Mouse (Mus musculus): ENCODE data around the gene Spint2.
A peak's percentile ranks its signal among the peaks of the same experiment; 100 is the strongest.

The Spint2 gene

DNA sequence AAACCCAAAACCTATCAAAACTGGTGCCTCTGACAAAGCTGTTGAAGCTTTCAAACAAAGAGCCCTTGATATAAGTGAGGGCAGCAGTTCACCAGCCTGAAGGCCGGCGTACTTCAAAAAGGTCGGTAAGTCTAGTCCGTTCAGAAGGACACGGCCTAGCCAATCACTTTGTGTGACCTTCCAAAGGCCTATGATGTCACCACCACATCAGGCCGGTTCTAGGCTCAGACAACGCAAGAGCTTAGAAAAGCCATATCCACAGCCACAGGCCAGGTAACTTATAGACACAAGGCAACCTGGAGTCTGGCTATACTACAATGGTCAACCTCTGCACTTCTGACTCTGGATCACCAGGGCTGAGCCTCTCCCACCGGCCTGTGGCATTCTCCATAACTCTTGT, 1.8 kb downstream of the Spint2 start:
- DNase-seq (ENCODE audit: low spot score): no peak

DNA sequence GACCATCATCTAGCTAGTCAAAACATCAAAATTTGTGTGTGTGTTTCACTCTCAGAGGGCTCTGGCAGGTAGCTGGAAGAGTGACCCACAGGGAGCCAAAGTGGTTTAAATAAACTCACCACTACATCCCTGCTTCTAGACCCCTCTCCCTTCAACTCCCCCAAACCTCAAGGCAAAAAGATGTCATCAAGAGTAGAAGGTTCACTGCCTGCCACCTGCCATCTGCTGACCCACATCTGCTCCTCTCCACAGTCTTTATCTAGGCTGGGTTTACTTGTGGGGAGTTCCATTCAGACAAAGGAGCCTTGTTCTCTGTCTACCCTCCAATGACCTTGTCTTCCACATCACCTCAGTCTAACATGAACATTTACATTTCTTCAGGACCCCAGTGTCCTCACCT, 2.5 kb downstream of the Spint2 start:
- DNase-seq (ENCODE audit: low spot score): no peak

DNA sequence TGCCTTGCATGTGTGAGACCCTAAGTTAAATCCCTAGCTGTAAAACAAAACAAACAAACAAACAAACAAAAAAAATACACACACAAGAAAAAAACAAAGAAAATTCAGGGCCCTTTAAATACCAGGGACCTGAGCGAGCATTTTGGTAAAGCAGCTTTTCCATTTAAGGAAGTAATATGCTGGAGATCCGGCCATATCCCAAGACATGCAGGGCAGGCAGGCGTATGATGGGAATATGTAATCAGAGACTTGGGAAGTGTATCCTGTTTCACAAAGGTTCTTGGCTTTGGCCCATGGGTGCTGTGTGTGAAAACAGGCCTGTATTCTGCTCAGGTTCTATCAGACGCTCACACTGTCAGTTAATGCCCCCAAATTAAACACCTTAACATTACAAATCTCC, 4.2 kb downstream of the Spint2 start:
- DNase-seq (ENCODE audit: low spot score): no peak

DNA sequence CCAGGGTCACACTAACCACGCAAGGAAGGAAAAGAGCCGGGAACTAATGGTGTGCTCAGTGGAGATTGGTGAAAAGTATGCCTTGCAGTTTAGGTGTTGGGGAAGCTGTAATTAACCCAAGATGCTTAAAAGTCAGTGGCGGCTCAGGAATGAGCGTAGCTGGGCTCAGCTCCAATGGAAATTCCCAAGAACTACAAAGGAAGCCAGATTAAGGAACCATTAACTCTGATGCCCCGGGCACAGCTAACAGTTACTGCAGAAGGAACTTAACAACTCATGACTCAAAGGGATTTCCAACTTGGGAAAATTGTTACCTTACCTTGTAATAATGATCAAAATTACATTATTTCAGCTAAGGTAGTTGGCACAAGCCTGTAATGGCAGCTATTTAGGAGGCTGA, 5.0 kb downstream of the Spint2 start:
- no peak for DNase-seq (ENCODE audit: low spot score)

DNA sequence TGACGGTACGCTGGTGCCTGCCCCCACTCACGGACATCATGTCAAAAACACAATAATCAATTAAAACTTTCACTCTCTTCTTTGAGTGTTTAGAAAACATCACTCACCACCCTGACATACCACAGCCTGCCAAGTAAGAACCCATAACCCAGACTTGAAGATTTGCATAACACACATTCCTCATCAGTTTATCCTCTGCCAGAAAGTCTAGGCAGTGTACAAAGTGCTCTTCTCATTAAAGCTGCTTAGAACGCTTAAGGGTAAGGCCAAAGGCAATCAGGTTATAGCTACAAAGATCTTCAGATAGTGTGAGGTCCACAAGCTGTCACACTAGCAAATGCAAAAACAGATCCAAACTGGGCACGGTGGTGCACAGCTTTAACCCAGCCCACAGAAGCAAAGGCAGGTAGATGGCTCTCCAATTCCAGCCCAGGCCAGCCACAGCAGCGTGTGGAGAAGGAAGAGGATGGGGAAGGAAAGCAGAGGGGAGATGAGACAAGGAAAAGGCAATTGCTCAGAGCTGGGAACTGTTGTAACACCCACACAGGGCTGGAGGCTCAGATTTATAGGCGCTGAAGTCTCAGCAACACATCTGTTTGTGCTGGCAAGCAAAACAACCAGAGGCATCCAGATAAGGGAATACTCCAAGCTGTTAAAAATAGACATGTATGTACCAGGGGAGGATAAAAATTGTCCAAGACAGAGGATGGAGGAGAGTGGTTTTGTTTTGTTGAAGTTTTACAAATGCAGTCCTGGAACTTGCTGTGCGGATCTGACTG, 9.8 kb downstream of the Spint2 start:
- DNase-seq (ENCODE audit: low spot score): no peak

DNA sequence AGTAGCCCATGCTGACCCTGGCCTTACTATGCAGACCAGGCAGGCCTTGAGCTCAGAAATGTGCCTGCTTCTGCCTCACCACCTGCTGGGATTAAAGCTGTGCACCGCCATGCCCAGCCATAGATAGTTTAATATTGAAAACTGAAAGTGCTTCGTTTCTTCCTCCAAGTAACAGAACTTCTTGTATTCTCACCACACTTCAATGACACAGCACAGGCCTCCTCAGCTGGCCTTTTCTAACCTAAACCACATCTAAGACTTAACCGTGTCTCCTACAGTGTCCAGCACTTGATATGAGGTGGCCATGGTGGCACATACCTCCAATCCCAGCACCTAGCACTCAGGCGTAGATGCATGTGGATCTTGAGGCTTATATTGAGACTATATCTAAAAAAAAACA, 11.3 kb downstream of the Spint2 start:
- DNase-seq (ENCODE audit: low spot score): no peak

DNA sequence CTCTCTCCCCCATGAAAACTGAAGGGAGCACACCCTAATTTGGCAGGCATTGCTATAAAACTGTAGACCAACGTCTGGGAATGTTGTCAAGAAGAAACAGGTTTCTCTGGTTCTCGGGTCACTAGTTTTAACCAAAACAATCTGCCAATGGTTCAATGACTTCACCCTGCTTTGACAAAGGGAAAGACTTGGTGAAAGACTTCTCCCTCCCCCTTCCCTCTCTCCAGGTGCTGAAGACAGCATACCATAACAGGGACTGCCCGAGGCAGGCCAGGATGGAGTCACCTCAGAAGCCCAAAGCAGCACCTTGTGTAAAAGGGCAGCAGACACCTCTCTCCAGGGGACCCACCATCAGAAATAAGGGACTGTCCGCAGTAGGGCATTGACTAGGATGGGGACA, 14.8 kb downstream of the Spint2 start:
- no peak for DNase-seq (ENCODE audit: low spot score)

DNA sequence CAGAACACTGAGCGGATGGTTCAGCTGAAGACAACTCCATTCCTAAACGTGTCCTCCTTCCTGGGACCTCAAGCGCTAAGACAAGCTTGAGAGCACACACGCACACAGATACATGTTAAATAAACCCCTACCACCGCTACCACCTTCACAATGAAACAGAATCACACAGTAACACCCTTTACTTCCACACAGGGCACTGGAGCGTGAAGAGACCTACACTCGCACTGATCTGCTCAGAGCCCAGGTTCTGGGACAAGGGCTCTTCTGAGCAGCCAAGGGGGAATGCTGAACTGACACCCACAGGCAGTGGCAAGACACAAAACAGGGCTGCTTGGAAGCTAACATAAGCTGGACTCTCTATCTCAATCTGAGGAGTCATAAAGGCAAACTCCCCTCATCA, 16.1 kb downstream of the Spint2 start:
- DNase-seq (ENCODE audit: low spot score): no peak

DNA sequence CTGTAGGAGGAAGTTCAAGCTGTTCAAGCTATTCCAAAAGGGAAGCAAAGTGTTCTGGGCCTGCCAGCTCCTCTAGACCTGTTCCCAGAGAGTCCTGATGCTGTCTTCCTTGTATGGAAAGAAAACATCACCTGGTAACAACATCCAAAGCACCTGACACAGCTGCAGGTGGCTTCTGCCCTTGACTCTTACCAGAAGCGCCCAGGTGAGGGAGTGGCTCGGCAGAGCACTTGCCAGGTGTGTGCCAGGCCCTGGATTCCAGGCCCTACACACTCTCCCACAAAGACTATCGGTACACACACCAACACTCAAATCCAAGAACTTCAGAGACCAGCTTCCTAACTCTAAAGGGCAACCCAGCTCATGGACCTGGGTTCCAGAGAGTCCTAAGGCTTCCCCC, 17.9 kb downstream of the Spint2 start:
- no peak for DNase-seq (ENCODE audit: low spot score)

DNA sequence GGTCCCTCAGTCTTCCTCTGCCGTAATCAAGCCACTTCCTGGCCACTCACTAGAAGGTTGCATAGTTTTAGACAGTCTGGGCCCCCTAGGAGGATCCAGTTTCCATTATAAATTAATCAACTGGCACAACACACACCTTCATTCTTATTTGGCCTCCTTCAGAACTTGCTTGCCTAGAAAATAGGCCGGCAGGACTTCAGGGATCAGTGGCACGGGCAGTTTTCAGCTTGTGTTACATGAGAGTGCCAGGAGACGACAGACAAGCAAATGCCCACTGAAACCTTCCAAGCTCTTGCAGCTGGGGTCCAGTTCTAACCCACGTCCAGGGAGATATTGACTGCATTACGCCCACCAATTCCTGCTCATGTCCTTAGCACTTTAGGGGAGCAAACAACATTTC, 19.6 kb downstream of the Spint2 start:
- DNase-seq (ENCODE audit: low spot score): no peak

DNA sequence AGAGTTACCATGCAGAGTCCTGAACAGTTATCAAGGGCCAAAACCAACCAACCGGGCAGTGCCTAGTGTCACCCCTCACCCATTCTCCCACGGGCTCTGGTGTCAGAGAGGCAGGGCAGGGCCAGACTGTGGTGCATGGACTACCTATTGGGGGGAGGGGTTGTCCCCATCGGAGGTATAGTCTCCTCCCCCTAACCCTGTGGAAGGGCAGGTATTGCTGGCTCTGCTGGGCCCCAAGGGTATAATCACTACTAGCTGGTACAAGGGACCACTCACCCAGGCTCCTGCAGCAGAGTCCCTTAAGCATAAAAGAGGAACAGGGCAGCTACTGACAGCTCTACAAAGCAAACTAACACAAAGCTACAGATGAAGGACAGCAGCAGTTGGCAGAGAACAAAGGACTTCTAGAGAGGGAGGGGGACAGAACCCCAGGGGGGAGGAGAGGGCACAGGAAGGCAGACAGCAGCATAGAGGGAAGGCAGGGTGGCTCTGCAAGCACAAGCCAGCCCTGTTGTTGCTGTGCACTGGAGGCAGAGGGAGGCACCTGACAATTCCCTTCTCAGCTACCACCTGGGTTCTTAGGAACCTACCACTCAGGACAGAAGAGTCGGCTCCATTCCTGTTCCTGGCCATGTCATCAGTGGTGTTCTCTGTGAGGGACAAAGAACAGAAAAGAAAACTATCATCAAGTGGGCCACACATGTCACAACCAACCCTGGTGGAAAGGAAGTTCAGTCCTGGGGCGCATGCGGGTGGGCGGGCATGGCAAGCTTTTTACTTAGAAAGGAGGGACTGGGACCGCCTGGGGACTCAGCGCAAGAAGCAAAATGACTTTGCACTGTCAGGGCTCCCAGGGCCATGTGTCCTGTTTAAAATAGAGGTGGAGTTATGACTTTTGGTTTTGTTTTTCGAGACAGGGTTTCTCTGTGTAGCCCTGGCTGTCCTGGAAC, 21.7 kb downstream of the Spint2 start:
- no peak for DNase-seq (ENCODE audit: low spot score)

DNA sequence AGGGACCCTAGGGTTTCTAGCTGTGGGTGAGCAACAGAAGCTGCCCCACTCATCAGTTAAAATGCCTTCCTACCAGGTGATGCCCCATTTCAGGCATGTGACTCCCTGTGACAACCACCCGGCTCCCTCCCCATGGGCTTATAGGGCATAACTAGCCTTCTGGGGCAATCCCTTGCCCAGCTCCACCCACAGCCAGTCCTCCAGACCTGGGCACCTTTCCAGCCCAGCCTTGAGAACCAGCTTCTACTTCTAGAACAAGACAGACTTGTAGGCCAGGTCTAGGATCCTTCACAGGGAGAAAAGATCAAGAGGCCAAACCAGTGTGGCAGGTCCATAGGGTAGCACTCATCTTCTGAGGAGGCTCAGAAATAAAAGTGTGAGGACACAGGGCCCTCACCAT, 24.3 kb downstream of the Spint2 start:
- no peak for DNase-seq (ENCODE audit: low spot score)

DNA sequence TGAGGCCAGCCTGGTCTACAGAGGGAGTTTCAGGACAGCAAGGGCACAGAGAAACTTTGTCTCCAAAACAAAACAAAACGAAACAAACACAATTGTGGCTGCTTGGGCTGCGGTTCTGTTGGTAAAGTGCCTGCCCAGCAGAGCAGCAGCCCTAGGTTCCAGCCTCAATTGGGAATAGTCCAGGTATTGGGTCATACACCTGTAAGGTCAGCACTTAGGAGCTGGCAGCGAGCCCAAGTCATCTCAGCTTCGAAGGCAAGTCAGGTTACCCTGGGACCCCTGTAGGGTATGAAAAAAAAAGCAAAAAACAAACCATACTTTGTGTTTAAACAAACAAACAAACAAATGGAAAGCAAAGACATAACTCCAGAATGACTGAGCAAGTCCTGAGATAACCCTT, 25.8 kb downstream of the Spint2 start:
- DNase-seq (ENCODE audit: low spot score): no peak

DNA sequence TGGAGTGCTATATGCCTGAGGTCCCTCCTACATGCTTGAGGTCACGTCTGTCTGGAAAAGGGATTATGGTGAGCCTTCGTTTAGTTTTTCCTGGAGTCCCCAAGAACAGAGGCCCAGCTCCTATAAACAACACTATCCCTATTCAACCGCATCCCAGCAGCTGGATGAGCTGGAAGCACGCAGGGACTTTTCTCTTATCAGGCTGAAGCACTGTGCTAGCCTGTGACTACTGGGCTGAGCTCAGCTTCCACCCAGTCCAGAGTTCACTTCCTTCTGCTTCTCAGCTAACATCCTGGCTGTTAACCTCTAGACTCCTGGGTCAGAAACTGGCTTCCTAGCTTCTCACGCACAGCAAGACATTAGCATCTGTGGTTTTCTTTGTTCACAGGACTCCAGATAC, 27.9 kb downstream of the Spint2 start:
- no peak for DNase-seq (ENCODE audit: low spot score)

DNA sequence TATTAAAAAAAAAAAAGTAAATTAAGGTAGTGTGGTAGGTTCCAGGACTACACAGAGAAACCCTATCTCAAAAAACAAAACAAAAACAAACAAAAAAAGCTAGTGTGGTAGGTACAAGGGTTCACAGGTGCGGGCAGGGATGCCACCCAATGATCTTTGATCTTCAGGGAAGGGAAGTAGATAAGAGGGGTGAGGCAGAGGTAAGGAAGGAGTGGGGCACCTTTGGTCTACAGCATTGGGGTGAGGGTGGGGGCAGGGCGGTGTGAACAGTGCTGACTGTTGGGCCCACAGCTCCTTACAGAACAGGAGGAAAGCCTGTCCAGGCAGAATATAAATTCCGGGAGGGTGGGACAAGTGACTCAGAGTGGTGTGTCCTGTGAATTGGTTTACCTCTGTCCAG, 30.5 kb downstream of the Spint2 start:
- DNase-seq (ENCODE audit: low spot score): no peak

DNA sequence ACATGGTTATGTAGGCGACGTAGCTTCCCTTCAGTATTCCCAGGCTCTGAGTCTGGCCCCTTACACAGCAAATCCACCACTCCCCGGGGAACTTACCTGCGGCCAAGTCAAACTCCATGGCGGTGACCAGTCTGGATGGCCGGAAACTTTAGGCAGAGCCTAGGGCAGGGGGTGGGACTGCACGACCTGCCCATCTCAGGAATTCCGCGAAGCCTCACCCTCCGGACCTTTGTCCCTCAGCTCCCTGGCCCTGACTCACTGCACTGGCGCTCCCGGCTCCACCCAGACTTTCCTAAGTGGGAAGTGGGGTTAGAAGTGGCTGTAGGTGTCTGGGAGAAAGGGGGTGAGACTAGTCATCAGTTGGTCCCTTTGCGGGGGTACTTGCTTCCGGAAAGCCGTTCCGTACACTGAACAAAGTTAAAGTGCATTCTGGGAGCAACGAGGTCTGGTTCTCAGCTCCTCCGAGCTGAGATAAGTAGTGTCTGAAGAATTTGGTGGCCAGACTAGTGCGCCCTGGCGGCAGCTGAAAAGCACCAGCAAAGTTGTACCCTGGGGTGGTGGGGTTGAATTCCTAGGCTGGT, 33.4 kb downstream of the Spint2 start, which contains the start of gene 2200002D01Rik:
Gene 2200002D01Rik (minus strand): TSS at position 206 of the 581 bp plus-strand sequence.
- no peak for DNase-seq (ENCODE audit: low spot score)

DNA sequence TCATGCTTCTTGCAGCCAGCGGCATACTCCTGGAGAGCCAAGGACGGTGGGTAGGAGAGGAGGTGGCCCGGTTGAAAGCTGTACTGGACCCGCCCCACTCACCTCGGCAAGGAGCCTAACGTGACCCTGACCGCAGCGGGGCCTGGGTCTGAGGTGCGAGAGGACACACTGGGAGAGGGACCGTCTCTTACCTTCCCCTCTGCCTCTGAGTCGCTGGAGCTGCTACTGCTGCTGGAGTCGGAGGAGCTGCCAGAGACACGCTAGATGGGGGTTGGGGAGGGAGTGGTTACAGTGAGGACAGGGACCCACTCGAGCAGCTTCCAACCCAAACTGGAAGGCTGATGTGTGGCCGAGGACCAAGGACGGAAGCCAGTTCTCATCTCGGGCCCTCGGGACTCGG, 34.0 kb downstream of the Spint2 start:
- no peak for DNase-seq (ENCODE audit: low spot score)

DNA sequence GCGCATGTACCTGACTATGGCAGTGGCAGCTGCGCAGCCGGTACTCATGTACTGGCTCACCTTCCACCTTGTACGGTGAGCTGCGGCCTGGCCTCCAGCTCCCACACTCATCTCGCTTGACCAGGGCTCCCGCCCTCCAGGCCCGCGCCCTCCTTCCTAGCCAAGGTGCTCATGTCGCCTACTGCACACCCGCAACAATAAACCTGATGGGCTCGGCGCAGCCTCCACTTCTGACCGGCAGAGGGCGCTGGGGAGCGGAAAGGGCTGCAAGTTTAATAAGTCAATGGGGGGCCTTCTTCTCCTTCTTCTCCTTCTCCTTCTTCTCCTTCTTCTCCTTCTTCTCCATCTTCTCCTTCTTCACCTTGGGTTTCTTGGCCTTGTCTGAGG, 34.4 kb downstream of the Spint2 start:
- DNase-seq (ENCODE audit: low spot score): peak; percentile 40

DNA sequence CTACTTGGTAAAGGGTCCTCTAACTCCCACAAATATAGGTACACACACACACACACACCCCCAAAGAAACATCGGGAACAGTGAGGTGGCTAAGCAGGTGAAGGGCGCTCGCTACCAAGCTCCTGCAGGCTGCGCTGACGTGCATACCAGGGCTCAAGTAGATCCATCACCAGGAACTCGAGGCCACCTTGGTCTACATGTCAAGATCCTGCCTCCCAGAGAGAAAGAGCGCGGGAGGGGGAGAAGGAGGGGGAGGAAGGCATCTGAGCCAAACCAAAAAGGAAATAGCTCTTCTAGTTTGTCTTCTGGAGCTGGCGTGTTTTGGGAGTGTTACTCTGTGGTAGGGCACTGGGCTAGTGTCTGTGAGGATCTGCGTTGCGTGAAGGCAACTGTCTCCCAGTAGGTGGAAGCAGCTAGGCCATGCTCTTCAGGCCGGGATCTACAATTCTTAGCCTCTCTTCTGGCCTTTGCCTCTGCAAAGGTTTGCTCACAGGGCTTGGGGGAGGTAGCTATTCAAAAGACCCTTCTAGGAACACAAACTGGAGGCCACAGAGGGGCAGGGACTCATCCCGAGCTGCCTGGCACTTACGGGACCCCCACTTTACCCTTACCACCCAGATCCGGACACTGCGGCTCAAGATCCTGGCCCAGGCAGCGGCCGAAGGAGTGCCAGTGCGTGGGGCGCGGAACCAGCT, 34.9 kb downstream of the Spint2 start:
- no peak for DNase-seq (ENCODE audit: low spot score)

DNA sequence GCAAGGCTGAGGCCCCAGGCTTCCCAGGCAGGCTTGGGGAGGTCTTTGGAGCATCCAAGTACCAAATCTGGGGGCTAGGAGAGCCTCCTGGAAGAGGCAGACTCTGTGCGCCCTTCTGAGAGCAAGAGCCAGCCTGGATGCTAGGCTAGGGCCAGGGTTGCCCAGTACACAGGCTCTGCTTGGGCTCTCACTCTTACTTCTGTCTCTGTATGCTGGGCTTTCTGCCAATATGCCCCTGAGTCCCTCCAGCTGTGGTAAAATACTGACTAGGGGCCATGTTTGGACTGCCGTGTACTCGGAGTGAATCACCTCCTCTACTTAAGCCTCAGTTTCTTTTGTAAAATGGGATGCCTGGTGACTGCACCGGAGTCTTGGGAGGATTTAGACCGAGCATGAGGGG, 35.7 kb downstream of the Spint2 start:
- DNase-seq (ENCODE audit: low spot score): no peak

DNA sequence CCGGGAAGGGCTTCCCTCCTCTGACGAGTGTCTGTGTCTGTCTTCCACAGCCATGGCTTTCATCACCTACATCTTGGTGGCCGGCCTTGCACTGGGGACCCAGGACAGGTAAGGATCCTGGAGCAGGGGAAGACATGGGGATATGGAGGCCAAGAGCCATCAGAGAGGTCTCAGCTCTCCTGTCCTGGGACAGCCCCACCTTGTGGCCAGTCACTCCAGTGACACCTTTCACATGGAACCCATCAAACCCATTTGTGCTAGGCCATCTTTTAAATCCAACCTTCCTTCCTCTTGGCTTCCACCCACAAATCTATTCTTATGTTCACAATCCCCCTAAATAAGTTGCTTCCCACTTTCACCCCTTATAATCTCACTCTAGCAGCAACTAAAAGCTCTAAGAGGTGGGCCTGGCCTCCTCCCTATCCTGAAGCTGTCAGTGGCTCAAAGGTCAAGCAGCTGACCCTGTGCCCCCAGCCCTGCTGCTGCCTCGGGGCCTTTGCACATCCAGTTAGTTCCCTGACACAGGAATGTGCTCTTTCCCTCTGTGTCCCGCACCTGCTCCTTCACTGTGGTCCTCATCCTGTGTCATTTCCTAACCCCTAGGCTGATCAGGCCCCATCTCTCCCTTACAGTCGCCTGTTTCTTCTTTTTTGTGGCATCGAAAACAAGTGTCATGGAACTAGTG, 36.8 kb downstream of the Spint2 start:
- no peak for DNase-seq (ENCODE audit: low spot score)

Data from layer of hippocampus, adult 9-10 months (tissue).